Mouse (Mus musculus): ENCODE measurements around the gene Traf3ip1.

GRCm38 (mm10) chr1:91446060-91446459 lies 48.4 kb upstream of the Traf3ip1 start:
- TF ChIP-seq POLR2A (IDR thresholded peaks at IDR 0.05; ENCODE audit: borderline replicate concordance, extremely low read depth, insufficient read depth, insufficient read length, poor library complexity, severe bottlenecking) (no peak), CTCF (IDR thresholded peaks at IDR 0.05; ENCODE audit: borderline replicate concordance, extremely low read depth, insufficient read depth, insufficient read length) (no peak)

Measured in brain, embryonic 14.5 days (tissue).